Mouse (Mus musculus): Measurements from ENCODE around the gene Lama5.

Lama5 gene

DNA sequence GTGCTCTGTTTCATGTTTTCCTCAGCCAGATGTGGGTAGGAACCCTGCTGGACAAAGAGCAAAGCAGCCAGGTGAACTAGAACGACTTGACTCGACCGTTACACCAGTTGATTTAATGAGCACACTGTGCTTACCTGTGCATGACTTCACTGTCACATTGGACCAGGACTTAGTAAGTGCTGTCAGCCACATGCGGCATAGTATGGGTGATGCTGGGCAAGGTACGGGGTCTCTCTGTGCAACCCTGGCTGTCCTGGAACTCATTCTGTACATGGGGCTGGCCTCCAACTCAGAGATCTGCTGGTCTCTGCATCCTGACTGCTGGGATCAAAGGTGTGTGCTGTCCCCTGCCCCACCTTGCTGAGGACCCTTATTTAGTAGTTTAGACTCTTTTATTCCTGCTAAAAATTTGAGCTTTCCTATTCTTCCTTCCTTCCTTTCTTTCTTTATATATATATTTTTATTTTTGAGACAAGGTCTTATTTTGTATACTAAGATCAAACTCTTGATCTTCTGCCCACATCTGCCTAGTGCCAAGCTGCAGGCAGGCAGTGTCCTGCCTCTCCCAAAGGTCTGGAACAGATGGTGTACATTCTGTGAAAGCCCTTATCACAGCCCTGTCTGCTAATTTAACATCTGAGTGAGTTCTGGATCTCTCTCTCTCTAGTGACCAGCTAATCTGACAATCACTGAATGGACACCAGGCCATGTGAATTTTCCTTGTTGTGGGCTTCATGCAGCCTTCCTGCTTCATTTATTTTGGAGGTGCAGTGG is 29.0 kb upstream of the Lama5 start:
- DNase-seq: no peak

DNA sequence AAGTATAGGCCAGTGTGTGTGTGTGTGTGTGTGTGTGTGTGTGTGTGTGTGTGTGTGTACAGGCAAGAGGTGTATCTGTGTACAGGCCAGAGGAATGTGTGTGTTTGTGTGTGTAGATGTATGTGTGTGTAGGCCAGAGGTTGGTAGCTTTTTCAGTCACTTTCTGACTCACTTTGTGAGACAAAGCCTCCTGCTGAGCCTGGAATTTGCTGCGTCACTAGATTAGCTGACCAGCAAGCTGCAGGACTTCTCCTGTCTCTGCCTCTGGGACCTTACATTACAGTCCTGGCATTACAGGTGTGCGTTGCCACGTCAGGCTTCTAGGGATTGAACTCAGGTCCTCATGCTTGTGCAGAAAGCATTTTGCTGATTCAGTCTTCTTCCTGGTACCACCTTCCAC is 26.2 kb upstream of the Lama5 start:
- no peak for DNase-seq

GRCm38 (mm10) chr2:180250930-180251611 is 25.4 kb upstream of the Lama5 start:
- DNase-seq: peak; percentile 81

DNA sequence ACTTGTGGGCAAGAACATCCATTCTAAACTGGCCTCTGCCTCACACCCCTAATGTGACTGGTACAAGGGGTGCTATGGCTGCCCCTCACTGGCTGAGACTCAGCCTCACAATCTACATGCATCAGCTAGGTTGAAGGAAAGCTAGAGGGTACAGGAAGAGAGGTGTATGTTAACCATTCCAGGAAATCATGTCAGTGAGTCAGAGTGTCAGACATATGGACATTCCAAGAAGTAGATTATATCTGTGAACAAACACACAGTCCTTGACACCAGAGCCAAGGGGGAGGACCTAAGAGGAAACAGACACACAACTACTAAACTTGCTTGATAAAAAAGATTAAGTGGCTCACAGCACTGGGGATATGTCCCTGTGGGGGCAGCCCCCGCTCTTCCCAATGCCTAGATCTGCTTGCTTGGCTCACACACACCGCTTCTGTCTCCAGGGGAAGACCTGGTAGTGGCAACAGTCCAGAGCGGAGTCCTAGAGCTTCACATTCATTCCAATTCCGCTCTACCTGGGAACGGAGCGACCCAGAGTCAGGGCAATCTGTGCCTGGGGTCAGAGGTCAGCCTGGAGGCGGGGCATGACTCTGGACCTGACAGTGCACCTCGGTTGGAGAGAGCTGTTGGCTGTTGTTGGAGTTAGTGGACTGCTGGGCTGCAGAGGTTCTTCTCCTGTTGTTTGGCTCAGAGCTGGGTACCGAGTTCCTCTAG is 23.4 kb upstream of the Lama5 start:
- peak; percentile 42 for DNase-seq

GRCm38 (mm10) chr2:180247916-180248315 is 22.3 kb upstream of the Lama5 start:
- DNase-seq: no peak

DNA sequence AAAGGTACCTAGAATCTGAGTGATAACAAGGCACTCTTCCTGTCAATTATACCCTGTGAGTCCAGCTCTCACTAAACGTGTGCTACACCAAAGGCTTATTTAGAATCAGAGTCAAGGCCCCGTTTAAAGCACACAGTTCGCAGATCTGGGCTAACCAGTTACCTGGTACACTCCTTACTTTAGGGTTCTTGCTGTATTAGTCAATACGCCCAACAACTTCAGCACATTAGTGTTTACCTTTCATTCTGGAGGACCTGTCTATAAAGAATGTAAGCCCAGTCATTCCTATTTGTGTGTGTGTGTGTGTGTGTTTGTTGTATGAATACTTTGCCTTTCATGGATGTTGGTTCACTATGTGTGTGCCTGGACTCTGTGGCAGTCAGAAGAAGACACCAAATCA is 17.4 kb upstream of the Lama5 start:
- no peak for DNase-seq

GRCm38 (mm10) chr2:180238591-180238990 is 12.9 kb upstream of the Lama5 start:
- no peak for DNase-seq

- DNase-seq: peak; percentile 8
Observed at GRCm38 (mm10) chr2:180237601-180238345, 12.1 kb upstream of the Lama5 start.

DNA sequence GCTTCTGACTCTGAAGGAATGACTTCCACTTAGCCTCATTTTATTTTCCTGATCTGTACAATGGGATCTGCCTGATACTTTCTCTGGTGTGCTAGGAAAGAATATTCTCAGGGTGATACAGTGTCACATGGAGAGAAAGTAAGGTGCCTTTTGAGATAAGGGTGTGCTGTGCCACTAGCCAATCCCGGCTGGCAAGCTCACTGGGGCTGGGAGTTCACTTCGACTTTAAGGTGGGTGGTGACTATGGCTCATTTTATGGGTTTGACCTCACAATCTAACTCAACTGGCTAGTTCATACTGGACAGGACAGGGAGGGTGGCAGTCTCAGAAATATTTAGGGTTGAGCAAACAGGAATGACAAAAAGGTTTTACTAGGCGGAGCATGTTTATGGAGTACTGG is 11.3 kb upstream of the Lama5 start:
- DNase-seq: no peak

- peak; percentile 9 for DNase-seq
Observed at GRCm38 (mm10) chr2:180236500-180236899, 10.8 kb upstream of the Lama5 start.

GRCm38 (mm10) chr2:180235788-180236187 is 10.1 kb upstream of the Lama5 start:
- DNase-seq: no peak

DNA sequence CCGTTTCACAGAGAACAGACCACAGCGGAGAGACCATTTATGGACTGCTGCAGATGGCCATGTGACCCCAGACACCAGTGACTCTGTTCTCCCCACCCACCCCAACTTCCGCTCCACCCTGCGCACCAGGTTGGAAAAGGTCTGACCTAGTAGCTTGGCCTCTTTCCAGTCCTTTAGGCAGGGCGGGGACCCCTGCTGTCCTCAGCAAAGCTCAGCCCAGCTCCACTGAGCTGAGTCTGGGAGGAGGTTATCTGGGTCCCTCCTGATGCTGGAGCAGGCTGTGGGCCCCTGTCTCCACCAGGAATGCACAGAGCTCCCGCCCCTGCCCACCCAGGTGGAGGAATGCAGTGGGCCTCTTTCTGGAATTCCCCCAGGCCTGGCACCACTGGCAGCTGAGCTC is 9.3 kb upstream of the Lama5 start:
- peak; percentile 10 for DNase-seq

- no peak for DNase-seq
Observed at GRCm38 (mm10) chr2:180234353-180234752, 8.7 kb upstream of the Lama5 start.

DNA sequence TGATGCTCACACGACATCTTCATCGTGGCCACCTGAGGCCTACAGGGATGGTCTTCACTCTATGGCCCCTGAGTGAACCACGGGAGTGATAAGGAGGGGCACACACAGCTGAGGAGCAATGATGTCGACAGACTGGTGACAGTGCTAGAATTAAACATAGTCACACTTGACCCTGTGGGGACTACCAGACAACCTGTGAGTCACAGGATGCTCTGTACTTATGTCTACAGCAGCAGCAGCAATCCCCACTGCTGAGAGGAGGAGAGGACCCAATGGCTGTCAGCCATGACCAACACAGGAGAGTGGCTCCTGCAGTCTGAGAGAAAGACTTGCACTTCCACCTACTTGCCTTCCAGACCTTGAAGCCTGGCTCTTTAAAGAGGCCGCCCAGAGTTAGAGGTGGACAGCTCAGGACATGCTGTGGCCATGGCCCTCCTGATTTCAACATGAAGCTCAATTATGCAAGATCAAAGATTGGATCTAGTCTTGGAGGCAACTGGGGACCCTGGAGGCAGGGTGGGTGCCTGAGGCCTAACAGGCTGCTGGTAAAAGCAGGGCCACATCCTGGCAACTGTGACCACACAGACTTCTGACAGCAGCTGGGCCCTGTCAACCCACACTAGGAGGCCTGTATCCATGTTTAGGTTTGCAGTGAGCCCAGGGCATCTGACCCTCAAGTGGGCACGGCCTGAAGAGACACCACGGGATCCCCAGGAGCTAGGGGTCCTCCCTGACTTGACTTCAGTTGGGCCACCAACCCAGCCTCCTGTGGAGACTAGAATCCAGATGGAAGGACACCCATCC is 7.6 kb upstream of the Lama5 start:
- no peak for DNase-seq

DNA sequence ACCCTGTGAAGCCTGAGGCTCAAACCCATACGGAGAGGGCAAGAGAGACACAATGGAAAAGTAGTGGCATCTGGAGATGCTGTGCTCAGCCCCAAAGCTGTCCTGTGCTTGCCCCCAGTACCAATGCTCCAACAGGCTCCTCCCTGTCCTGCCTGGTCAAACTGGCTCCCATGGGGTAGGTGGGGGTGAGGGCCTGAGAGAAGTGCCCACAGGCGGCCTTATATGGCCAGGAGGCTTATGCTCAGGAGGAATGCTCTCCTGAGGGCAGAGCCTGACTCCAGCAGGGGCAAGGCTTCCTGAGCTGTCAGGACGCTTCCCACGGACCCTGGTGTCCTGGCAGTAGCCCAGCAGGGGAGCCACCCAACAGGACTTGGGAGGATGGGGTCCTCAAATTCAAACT is 4.8 kb upstream of the Lama5 start:
- no peak for DNase-seq

- DNase-seq: no peak
Observed at GRCm38 (mm10) chr2:180229129-180229528, 3.5 kb upstream of the Lama5 start.

DNA sequence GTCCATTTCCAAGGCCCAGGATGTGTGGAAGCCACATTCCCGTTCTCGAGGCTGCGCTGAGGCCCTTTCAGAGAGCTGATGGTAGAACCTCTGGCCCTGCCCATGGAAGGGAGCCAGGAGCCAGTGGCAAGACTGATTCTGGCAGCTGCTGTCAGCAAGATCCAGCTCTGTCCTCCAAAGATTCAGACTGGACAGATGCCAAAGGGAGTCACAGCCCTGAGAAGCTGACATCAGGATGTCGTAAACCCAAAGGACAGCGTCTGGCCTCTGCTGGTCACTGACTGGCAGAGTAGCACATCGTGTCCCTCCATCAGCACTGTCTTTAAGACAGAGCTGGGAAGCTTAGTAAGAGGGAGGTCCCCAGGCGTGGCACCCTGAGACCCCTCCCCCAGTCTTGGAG is 2.9 kb upstream of the Lama5 start:
- peak; percentile 64 for DNase-seq

- DNase-seq: no peak
Observed at GRCm38 (mm10) chr2:180228060-180228458, 2.4 kb upstream of the Lama5 start.

- peak; percentile 82 for DNase-seq
Observed at GRCm38 (mm10) chr2:180227262-180228059, 1.8 kb upstream of the Lama5 start.

GRCm38 (mm10) chr2:180225044-180225761 is 456 bp downstream of the Lama5 start:
- peak; percentile 69 for DNase-seq

- DNase-seq: no peak
Observed at GRCm38 (mm10) chr2:180224647-180225043, 1.0 kb downstream of the Lama5 start.

Measured in kidney, adult 18-20 months (tissue).